ENCODE assay signal across 8 mouse cellular contexts in genomic region chr7:45369836-45370474, GRCm38 (mm10). TPM values are rescaled to one million over a fixed set of nuclear protein-coding genes. Genes with fewer than 3 reads are reported as not detected.
DNase-seq lines count a peak whose midpoint lies in the region; ATAC-seq and TF ChIP-seq lines count a peak whose summit lies in the region.

No protein-coding gene starts in this region.

- no peak for TF ChIP-seq CTCF in layer of hippocampus, adult 2 months (conservative IDR thresholded peaks at IDR 0.05)
- TF ChIP-seq CTCF in forebrain, postnatal 0 days (IDR thresholded peaks at IDR 0.05; ENCODE audit: low read depth) = no peak

- peak overlapping the region; percentile 88 for H3K4me3 ChIP-seq in layer of hippocampus, adult 2 months
- peak overlapping the region; percentile 50 for H3K4me3 ChIP-seq in forebrain, postnatal 0 days (ENCODE audit: low read depth, low read length)
- peak overlapping the region; percentile 54 for H3K4me3 ChIP-seq in liver, embryonic 16.5 days (ENCODE audit: low read depth, low read length)

- 10% methylated on average over 46 of the region's 52 CpGs for WGBS in forebrain, postnatal 0 days
- WGBS in liver, embryonic 16.5 days (ENCODE audit: insufficient replicate concordance) = 8% methylated on average over 52 of the region's 52 CpGs

- peak overlapping the region; percentile 96 for H3K27ac ChIP-seq in layer of hippocampus, adult 2 months
- H3K27ac ChIP-seq in forebrain, postnatal 0 days (ENCODE audit: low read depth, low read length) = peak overlapping the region; percentile 45
- H3K27ac ChIP-seq in liver, embryonic 16.5 days (ENCODE audit: low read length) = no peak overlapping the region

- no peaks in the 10 kb centered on the region for H3K27me3 ChIP-seq in forebrain, postnatal 0 days (ENCODE audit: insufficient read depth, low read length)
- peaks cover 42% of the 10 kb centered on the region for H3K27me3 ChIP-seq in liver, embryonic 16.5 days (ENCODE audit: control insufficient read depth, insufficient read depth, low read depth, low read length)

- H3K4me1 ChIP-seq in forebrain, postnatal 0 days (ENCODE audit: insufficient read depth) = peaks cover 14% of the 10 kb centered on the region
- peaks cover 28% of the 10 kb centered on the region for H3K4me1 ChIP-seq in liver, embryonic 16.5 days (ENCODE audit: control insufficient read depth, low read depth, low read length)

- DNase-seq in layer of hippocampus, adult 2 months (ENCODE audit: low spot score in 2 of 2) = no peak
- no peak for DNase-seq in layer of hippocampus, postnatal 36 days
- DNase-seq in cerebellum, adult 8-10 months = peak; percentile 45
- DNase-seq in forebrain, postnatal 0 days = peak; percentile 51
- DNase-seq in urinary bladder, postnatal 4 days (ENCODE audit: low spot score in 2 of 2) = no peak
- DNase-seq in lung, adult 18-20 months = no peak

- peaks cover 21% of the 10 kb centered on the region for H3K36me3 ChIP-seq in forebrain, postnatal 0 days (ENCODE audit: insufficient read depth)
- H3K36me3 ChIP-seq in liver, embryonic 16.5 days (ENCODE audit: control insufficient read depth, insufficient read depth) = peaks cover 4% of the 10 kb centered on the region; the same call in 1 of the 2 replicates

- H3K9me3 ChIP-seq in forebrain, postnatal 0 days (ENCODE audit: low read length) = no peaks in the 10 kb centered on the region
- H3K9me3 ChIP-seq in liver, embryonic 16.5 days (replicated peaks; ENCODE audit: control insufficient read depth, low read length) = no peaks in the 10 kb centered on the region

- peak overlapping the region; percentile 66 for H3K9ac ChIP-seq in forebrain, postnatal 0 days
- peak overlapping the region; percentile 0; the same call in 1 of the 2 replicates for H3K9ac ChIP-seq in liver, embryonic 16.5 days (ENCODE audit: low read depth, low read length)

- H3K4me2 ChIP-seq in forebrain, postnatal 0 days (ENCODE audit: low read depth) = peak overlapping the region; percentile 94
- peak overlapping the region; percentile 74 for H3K4me2 ChIP-seq in liver, embryonic 16.5 days (ENCODE audit: low read depth, low read length)

- peak; percentile 0; the same call in 1 of the 2 replicates for ATAC-seq in forebrain, postnatal 0 days
- ATAC-seq in liver, embryonic 16.5 days (ENCODE audit: low read depth) = no peak
- ATAC-seq in CD4-positive, CD25-positive, alpha-beta regulatory T cell, adult 4 months = no peak

RNA-seq across cellular contexts. Expression of gene Lin7b, which starts 0.4 kb away (rescaled TPM):
- 100 to 1,000 TPM; 138 to 146 TPM for total RNA-seq in layer of hippocampus, adult 2 months (2021)
- total RNA-seq in layer of hippocampus, postnatal 36 days (2021) = 100 to 1,000 TPM; 133 to 154 TPM
- 32.2 and 47.3 TPM in 2 replicates for total RNA-seq in forebrain, postnatal 0 days (2014; rRNA removed)
- 36.8 and 39.8 TPM in 2 replicates for polyA plus RNA-seq in forebrain, postnatal 0 days (2015; fragmentation: Nextera tagmentation; extraction: Ambion mirVana)
- not detected in 2 replicates for polyA plus RNA-seq in liver, embryonic 16.5 days (2015; fragmentation: Nextera tagmentation; extraction: Ambion mirVana)
- not detected for polyA plus RNA-seq in CD4-positive, CD25-positive, alpha-beta regulatory T cell, adult 4 months (2017; shearing (Covaris generic))

RNA-seq across cellular contexts. Expression of gene Ppfia3, which starts 3.1 kb away (rescaled TPM):
- total RNA-seq in layer of hippocampus, adult 2 months (2021) = 100 to 1,000 TPM; 133 to 138 TPM
- total RNA-seq in layer of hippocampus, postnatal 36 days (2021) = 100 to 1,000 TPM; 126 to 128 TPM
- total RNA-seq in forebrain, postnatal 0 days (2014; rRNA removed) = 76.5 and 81.0 TPM in 2 replicates
- 21.7 and 26.0 TPM in 2 replicates for polyA plus RNA-seq in forebrain, postnatal 0 days (2015; fragmentation: Nextera tagmentation; extraction: Ambion mirVana)
- 0.15 and 0.19 TPM in 2 replicates for polyA plus RNA-seq in liver, embryonic 16.5 days (2015; fragmentation: Nextera tagmentation; extraction: Ambion mirVana)
- not detected for polyA plus RNA-seq in CD4-positive, CD25-positive, alpha-beta regulatory T cell, adult 4 months (2017; shearing (Covaris generic))

RNA-seq across cellular contexts. Expression of gene Snrnp70, which starts 25.6 kb away (rescaled TPM):
- total RNA-seq in layer of hippocampus, adult 2 months (2021) = 100 to 1,000 TPM; 456 to 514 TPM
- 100 to 1,000 TPM; 379 to 450 TPM for total RNA-seq in layer of hippocampus, postnatal 36 days (2021)
- 247 and 310 TPM in 2 replicates for total RNA-seq in forebrain, postnatal 0 days (2014; rRNA removed)
- polyA plus RNA-seq in forebrain, postnatal 0 days (2015; fragmentation: Nextera tagmentation; extraction: Ambion mirVana) = 116 and 124 TPM in 2 replicates
- 64.2 and 70.1 TPM in 2 replicates for polyA plus RNA-seq in liver, embryonic 16.5 days (2015; fragmentation: Nextera tagmentation; extraction: Ambion mirVana)
- 100 to 1,000 TPM in 1 of 2 experiments, 10 to 100 TPM in 1; 82.1 to 130 TPM for polyA plus RNA-seq in CD4-positive, CD25-positive, alpha-beta regulatory T cell, adult 4 months (2017; shearing (Covaris generic))

RNA-seq across cellular contexts. Expression of gene Hrc, which starts 34.9 kb away (rescaled TPM):
- total RNA-seq in layer of hippocampus, adult 2 months (2021) = under 1 TPM; 0.22 to 0.33 TPM
- total RNA-seq in layer of hippocampus, postnatal 36 days (2021) = under 1 TPM; 0.20 to 0.46 TPM
- 0.46 and 0.52 TPM in 2 replicates for total RNA-seq in forebrain, postnatal 0 days (2014; rRNA removed)
- not detected in 2 replicates for polyA plus RNA-seq in forebrain, postnatal 0 days (2015; fragmentation: Nextera tagmentation; extraction: Ambion mirVana)
- polyA plus RNA-seq in liver, embryonic 16.5 days (2015; fragmentation: Nextera tagmentation; extraction: Ambion mirVana) = 0.39 and 0.60 TPM in 2 replicates
- polyA plus RNA-seq in CD4-positive, CD25-positive, alpha-beta regulatory T cell, adult 4 months (2017; shearing (Covaris generic)) = not detected

RNA-seq across cellular contexts. Expression of gene Kcna7, which starts 35.5 kb away (rescaled TPM):
- total RNA-seq in layer of hippocampus, adult 2 months (2021) = not detected
- total RNA-seq in layer of hippocampus, postnatal 36 days (2021) = not detected
- 0.14 TPM in 1 of 2 replicates, not detected in the other for total RNA-seq in forebrain, postnatal 0 days (2014; rRNA removed)
- polyA plus RNA-seq in forebrain, postnatal 0 days (2015; fragmentation: Nextera tagmentation; extraction: Ambion mirVana) = not detected in 2 replicates
- polyA plus RNA-seq in liver, embryonic 16.5 days (2015; fragmentation: Nextera tagmentation; extraction: Ambion mirVana) = not detected in 2 replicates
- not detected for polyA plus RNA-seq in CD4-positive, CD25-positive, alpha-beta regulatory T cell, adult 4 months (2017; shearing (Covaris generic))

Comparison
In these comparisons a context has a peak if more than half of its experiments do, and no peak if none do; other contexts are left out.
1. DNase-seq: peak in cerebellum, adult 8-10 months (single experiment) and forebrain, postnatal 0 days (single experiment); none in layer of hippocampus, adult 2 months (0 of 2), layer of hippocampus, postnatal 36 days (0 of 2), urinary bladder, postnatal 4 days (0 of 2) and lung, adult 18-20 months (0 of 2).
2. Peak in every context shown above with its lines, with median percentiles within 50 percentile points of each other: H3K4me3 ChIP-seq.